ENCODE assay signal across 8 mouse cellular contexts in the genomic region with DNA sequence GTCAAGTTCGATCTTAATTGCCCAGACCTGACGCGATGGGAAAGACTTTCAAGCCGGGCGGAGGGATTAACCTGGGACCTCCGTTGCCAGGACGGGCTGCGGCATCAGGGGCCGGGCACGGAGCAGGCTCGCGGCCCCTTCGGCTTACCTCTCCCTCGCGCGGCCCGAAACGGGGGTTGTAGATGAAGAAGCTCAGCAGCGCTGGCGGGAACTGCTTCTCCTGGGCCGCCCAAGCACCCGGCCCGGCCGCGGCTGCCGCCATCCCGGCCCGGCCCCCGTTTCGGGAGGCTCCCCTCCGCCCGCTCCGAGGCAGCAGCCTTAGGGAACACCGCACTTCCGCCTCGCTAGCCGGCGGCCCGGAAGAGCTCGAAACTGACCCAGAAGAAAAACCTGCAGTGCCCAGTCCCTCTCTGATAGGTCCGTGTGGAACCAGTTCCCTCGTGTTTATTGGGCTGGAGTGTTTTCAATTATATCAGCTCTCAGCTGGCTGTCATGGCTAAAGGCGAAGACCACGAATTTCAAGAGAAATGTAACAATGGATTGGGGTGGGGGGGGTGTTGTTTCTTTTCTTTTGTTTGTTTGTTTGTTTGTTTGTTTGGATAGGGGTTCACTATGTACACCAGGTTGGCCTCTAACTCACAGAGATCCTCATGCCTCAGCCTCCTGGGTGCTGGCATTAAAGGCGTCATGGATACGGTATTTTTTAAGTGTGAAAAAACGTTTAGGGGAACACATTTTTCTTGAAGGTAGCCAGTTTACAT. TPM values are rescaled to one million over a fixed set of nuclear protein-coding genes. Genes with fewer than 3 reads are reported as not detected.
A peak's percentile ranks its signal among the peaks of the same experiment; 100 is the strongest.
DNase-seq lines count a peak whose midpoint lies in the region; ATAC-seq lines count a peak whose summit lies in the region.

Gene Ccz1, minus strand, starts transcription at position 327 of the 761 bp plus-strand sequence.

- peaks cover 30% of the 10 kb centered on the region for H3K36me3 ChIP-seq in intestine, embryonic 14.5 days (ENCODE audit: control insufficient read depth, insufficient read depth, low read length)

- H3K9me3 ChIP-seq in intestine, embryonic 14.5 days (ENCODE audit: control insufficient read depth, low read length), result no peaks in the 10 kb centered on the region

- intact Hi-C loops in left cerebral cortex, postnatal 14 days (cut with DNase I), result no loop called here

- peak within 1 kb of the TSS; percentile 94 for H3K4me3 ChIP-seq in intestine, embryonic 14.5 days (ENCODE audit: low read depth, low read length)

- H3K9ac ChIP-seq in intestine, embryonic 14.5 days (ENCODE audit: low read length), result peak within 1 kb of the TSS; percentile 83

- WGBS in intestine, embryonic 14.5 days, result 3% methylated on average over 47 of the region's 47 CpGs

- DNase-seq in adrenal gland, adult 18-20 months (ENCODE audit: low spot score in 2 of 2), result peak; percentile 62 to 73
- DNase-seq in embryo, embryonic 11 days, result peak; percentile 93
- DNase-seq in gastrocnemius, postnatal 25 days, result peak; percentile 78
- peak; percentile 87 for DNase-seq in intestine, embryonic 14.5 days (ENCODE audit: low spot score)
- DNase-seq in left cerebral cortex, postnatal 14 days (ENCODE audit: low spot score in 2 of 2), result peak; percentile 78 to 80
- DNase-seq in mesoderm, embryonic 11.5 days (ENCODE audit: low read depth, low spot score), result peak; percentile 89
- peak; percentile 60 to 65 for DNase-seq in right cerebral cortex, postnatal 36 days (ENCODE audit: low spot score in 2 of 2)
- DNase-seq in yolk sac, embryonic 10.5 days (ENCODE audit: low spot score), result peak; percentile 84

- H3K4me1 ChIP-seq in intestine, embryonic 14.5 days (replicated peaks; ENCODE audit: control insufficient read depth, insufficient read depth, low read length), result no peaks in the 10 kb centered on the region

- H3K27ac ChIP-seq in intestine, embryonic 14.5 days (ENCODE audit: low read depth), result peak within 1 kb of the TSS; percentile 73

- peak; percentile 98 for ATAC-seq in intestine, embryonic 14.5 days (replicated peaks; ENCODE audit: low FRiP score, low TSS enrichment, low read depth)

- H3K27me3 ChIP-seq in intestine, embryonic 14.5 days (replicated peaks; ENCODE audit: control insufficient read depth, insufficient read depth, low read length), result no peaks in the 10 kb centered on the region

- H3K4me2 ChIP-seq in intestine, embryonic 14.5 days (ENCODE audit: low read length), result peak within 1 kb of the TSS; percentile 59

RNA-seq across cellular contexts. Expression of gene Ccz1, which starts in this region (rescaled TPM):
- total RNA-seq in adrenal gland, adult 18-20 months (2021), result 10 to 100 TPM; 43.1 to 51.8 TPM
- total RNA-seq in gastrocnemius, postnatal 25 days (2021), result 10 to 100 TPM; 33.5 to 38.0 TPM
- polyA plus RNA-seq in intestine, embryonic 14.5 days (2014; fragmentation: Nextera tagmentation; extraction: Ambion mirVana), result 73.6 and 82.8 TPM in 2 replicates
- 10 to 100 TPM; 44.7 to 47.3 TPM for total RNA-seq in left cerebral cortex, postnatal 14 days (2021)

Comparison
In these comparisons a context has a peak if more than half of its experiments do, and no peak if none do; other contexts are left out.
1. Peak in every context shown above with its lines: DNase-seq, ATAC-seq, H3K4me3 ChIP-seq and H3K27ac ChIP-seq.